22 mouse cellular contexts compared by ENCODE assay signal in the genomic region with DNA sequence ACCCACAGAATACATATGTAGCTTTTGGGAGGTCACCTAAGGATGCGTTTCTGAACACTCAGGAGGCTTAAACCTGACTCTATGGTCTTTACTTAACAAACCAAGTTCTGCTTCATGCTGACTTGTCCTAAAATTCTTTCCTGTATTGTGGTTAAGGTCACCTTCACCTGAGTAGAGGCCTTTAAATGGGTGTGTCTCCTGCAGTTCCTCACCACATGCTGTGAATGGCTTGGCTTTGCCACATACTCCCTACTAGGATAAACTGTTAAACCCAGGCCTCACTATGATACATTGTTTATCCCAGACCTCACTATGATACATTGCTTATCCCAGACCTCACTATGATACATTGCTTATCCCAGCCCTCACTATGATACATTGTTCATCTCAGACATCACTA. TPM values are rescaled to one million over a fixed set of nuclear protein-coding genes. Genes with fewer than 3 reads are reported as not detected.
DNase-seq lines count a peak whose midpoint lies in the region; TF ChIP-seq lines count a peak whose summit lies in the region.
"Had no signal": no experiment of that assay in that cellular context is flagged by ENCODE, and none has a peak within 500 bp of the region (broad histone marks: within the 10 kb centered on the region; RNA-seq: fewer than 3 reads in every experiment).

No protein-coding gene starts in this region.

- WGBS in embryonic facial prominence, embryonic 10.5 days = 95% methylated on average over 1 of the region's 1 CpGs

- peaks cover 0 to 14% of the 10 kb centered on the region in 2 experiments; a peak in 2 of 4 replicates for H3K4me1 ChIP-seq in ES-E14 (ENCODE audit: control insufficient read depth in 2 of 2, insufficient read depth in 2 of 2, low read length in 2 of 2, poor library complexity in 1 of 2)
- H3K4me1 ChIP-seq in embryonic facial prominence, embryonic 10.5 days = peaks cover 11% of the 10 kb centered on the region
- H3K4me1 ChIP-seq: embryonic facial prominence, embryonic 12.5 days had no signal

- no peaks in the 10 kb centered on the region for H3K9me3 ChIP-seq in ES-E14 (ENCODE audit: control insufficient read depth, insufficient read depth, low read depth, low read length)
- no peaks in the 10 kb centered on the region for H3K9me3 ChIP-seq in embryonic facial prominence, embryonic 10.5 days
- H3K9me3 ChIP-seq: embryonic facial prominence, embryonic 12.5 days; forebrain, embryonic 13.5 days; forebrain, embryonic 15.5 days had no signal

- H3K4me3 ChIP-seq in ES-E14 (ENCODE audit: insufficient read depth in 1 of 2, low read depth in 1 of 2, low read length in 2 of 2, poor library complexity in 1 of 2, severe bottlenecking in 1 of 2) = no peak overlapping the region
- H3K4me3 ChIP-seq in embryonic facial prominence, embryonic 10.5 days = no peak overlapping the region
- H3K4me3 ChIP-seq: embryonic facial prominence, embryonic 12.5 days; forebrain, embryonic 13.5 days; forebrain, embryonic 15.5 days had no signal

- H3K27me3 ChIP-seq in embryonic facial prominence, embryonic 10.5 days (replicated peaks; ENCODE audit: low read depth, poor library complexity, severe bottlenecking) = peaks cover 18% of the 10 kb centered on the region
- H3K27me3 ChIP-seq: forebrain, embryonic 15.5 days had no signal

- H3K9ac ChIP-seq in ES-E14 (ENCODE audit: insufficient read depth, low read depth, low read length, poor library complexity, severe bottlenecking) = no peak overlapping the region; the same call in 1 of the 2 replicates
- H3K9ac ChIP-seq: embryonic facial prominence, embryonic 12.5 days; forebrain, embryonic 13.5 days; forebrain, embryonic 15.5 days; forebrain, postnatal 0 days had no signal

- no peaks in the 10 kb centered on the region for H3K36me3 ChIP-seq in ES-E14 (ENCODE audit: control insufficient read depth, insufficient read depth, low read length, poor library complexity, severe bottlenecking)
- H3K36me3 ChIP-seq in embryonic facial prominence, embryonic 10.5 days (replicated peaks) = no peaks in the 10 kb centered on the region
- H3K36me3 ChIP-seq: embryonic facial prominence, embryonic 12.5 days; forebrain, embryonic 15.5 days had no signal

- DNase-seq in ES-CJ7 (ENCODE audit: low read depth, low spot score) (peak; percentile 71), ES-E14 (ENCODE audit: low read depth, low spot score) (peak; percentile 27), ZHBTc4 (ENCODE audit: low read depth, low spot score) (peak; percentile 69)
- DNase-seq in layer of hippocampus, postnatal 14 days (ENCODE audit: low spot score in 2 of 2) = no peak
- no peak for DNase-seq in embryonic facial prominence, embryonic 10.5 days (ENCODE audit: low spot score)
- DNase-seq in layer of hippocampus, adult 18-20 months (ENCODE audit: low spot score in 2 of 2) = no peak
- DNase-seq: adrenal gland, adult 2 months; adrenal gland, postnatal 10 days; adrenal gland, postnatal 25 days; cerebellum, adult 11 months; cerebellum, adult 18-20 months; cerebellum, adult 8-10 months; cerebellum, adult 9-11 months; cerebellum, postnatal 14 days; cerebellum, postnatal 36 days; embryo, embryonic 11 days; forebrain, postnatal 0 days had no signal

- in situ Hi-C loops in ES-E14 (cut with MboI; ENCODE audit: low sequenced_read_pairs in 2 of 2, unreplicated experiment in 2 of 2) = no loop called here

- no peak overlapping the region for H3K27ac ChIP-seq in ES-E14 (ENCODE audit: insufficient read depth, low read depth, low read length, poor library complexity, severe bottlenecking)
- no peak overlapping the region for H3K27ac ChIP-seq in embryonic facial prominence, embryonic 10.5 days (replicated peaks)
- H3K27ac ChIP-seq: embryonic facial prominence, embryonic 12.5 days; forebrain, embryonic 13.5 days; forebrain, embryonic 15.5 days had no signal

TF ChIP-seq in ES-E14, 5 proteins besides CTCF, POLR2A, EP300 and RAD21:
- TF ChIP-seq HCFC1 (IDR thresholded peaks at IDR 0.05; ENCODE audit: borderline replicate concordance, insufficient read depth, low read length) = no peak
- TF ChIP-seq MAFK (IDR thresholded peaks at IDR 0.05; ENCODE audit: insufficient read depth, low read depth, low read length) = no peak
- no peak for TF ChIP-seq CHD2 (IDR thresholded peaks at IDR 0.05; ENCODE audit: low read depth, low read length)
- TF ChIP-seq ZC3H11A (IDR thresholded peaks at IDR 0.05; ENCODE audit: borderline replicate concordance, low read depth, low read length) = no peak
- no peak for TF ChIP-seq ZNF384 (IDR thresholded peaks at IDR 0.05; ENCODE audit: low read depth, low read length)

RNA-seq across cellular contexts. Expression of a gene that starts 22.7 kb away (rescaled TPM):
- 0.36 TPM in 1 of 2 replicates, not detected in the other for total RNA-seq in ES-E14 (2012; rRNA removed)
- 1 to 10 TPM; 1.8 to 2.0 TPM for total RNA-seq in layer of hippocampus, postnatal 14 days (2021)
- 0.15 TPM in 1 of 2 replicates, not detected in the other for polyA plus RNA-seq in embryonic facial prominence, embryonic 10.5 days (2016; fragmentation: Nextera tagmentation; extraction: Ambion mirVana)
- total RNA-seq in layer of hippocampus, adult 18-20 months (2021) = 1 to 10 TPM; 2.2 to 2.7 TPM
- total RNA-seq: adrenal gland, postnatal 25 days; common myeloid progenitor, adult 5-6 weeks; MEL had no signal
- polyA plus RNA-seq: adrenal gland, adult 2 months had no signal

RNA-seq across cellular contexts. Expression of a gene that starts 27.9 kb away (rescaled TPM):
- 54.7 and 57.9 TPM in 2 replicates for total RNA-seq in ES-E14 (2012; rRNA removed)
- 10 to 100 TPM; 64.1 to 70.3 TPM for total RNA-seq in layer of hippocampus, postnatal 14 days (2021)
- polyA plus RNA-seq in embryonic facial prominence, embryonic 10.5 days (2016; fragmentation: Nextera tagmentation; extraction: Ambion mirVana) = 66.9 and 79.2 TPM in 2 replicates
- total RNA-seq in layer of hippocampus, adult 18-20 months (2021) = 10 to 100 TPM; 63.3 to 68.5 TPM

Comparison
In these comparisons a context has a peak if more than half of its experiments do, and no peak if none do; other contexts are left out.
1. DNase-seq: peak in ES-CJ7 (single experiment), ES-E14 (single experiment) and ZHBTc4 (single experiment); none in layer of hippocampus, postnatal 14 days (0 of 2), embryonic facial prominence, embryonic 10.5 days (single experiment) and layer of hippocampus, adult 18-20 months (0 of 2).